Mouse (Mus musculus): ENCODE results near the gene Tshz2.

The Tshz2 gene

DNA sequence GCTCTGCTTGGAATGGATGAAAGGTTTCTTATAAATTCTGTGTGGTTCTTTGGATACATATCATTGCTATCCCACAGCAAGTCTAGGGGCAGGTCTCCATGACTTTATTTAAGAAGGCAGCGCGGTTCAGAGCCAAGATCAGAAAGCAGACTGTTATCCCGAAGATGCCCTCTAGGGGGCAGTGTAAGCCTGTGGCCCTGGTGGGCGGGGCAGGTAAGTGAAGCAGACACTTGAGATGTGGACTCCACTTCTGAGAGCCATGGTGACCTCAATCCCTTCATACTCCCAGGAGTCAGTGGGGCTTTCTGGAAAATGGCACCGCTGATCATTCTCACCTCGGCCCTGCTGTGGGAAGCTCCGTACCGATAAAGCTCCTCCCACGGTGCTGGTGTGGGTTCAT is 422.6 kb downstream of the Tshz2 start:
- peak in 1 of 2 experiments; percentile 5 for DNase-seq

DNA sequence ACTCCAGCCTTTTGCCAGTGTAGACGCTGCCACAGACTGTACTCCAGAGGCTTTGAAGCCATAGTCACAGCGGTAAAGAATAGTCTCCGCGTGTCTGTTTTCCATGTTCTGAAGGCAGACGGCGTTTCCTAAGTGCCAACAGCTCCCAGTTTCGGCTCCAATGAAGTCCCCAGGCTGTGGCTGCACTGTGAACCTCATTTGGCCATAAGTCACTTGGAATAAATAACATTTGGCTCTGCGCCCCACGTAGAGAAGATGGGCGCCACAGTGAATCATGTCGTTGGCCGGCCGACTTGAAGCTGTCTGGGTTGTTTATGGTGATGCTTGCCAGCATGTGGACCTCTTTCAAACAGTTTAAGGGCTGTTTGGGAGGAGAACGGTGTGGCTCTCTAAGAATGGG is 426.0 kb downstream of the Tshz2 start:
- no peak for DNase-seq

DNA sequence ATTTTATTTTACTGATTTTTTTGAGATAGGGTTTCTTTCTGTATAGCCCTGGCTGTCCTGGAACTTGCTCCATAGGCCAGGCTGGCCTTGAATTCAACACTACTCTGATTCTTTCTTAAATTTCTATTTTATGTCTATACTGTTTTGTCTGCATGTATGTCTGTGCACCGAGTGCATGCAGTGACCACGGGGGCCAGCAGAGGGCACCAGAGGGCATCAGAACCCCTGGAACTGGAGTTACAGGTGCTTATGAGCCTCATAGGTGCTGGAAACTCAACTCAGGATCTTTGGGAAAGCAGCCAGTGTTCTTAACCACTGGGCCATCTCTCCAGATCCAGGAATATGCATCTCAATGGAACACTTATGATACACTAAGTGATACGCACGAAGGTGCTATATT is 427.3 kb downstream of the Tshz2 start:
- DNase-seq: peak in 1 of 2 experiments; percentile 4

DNA sequence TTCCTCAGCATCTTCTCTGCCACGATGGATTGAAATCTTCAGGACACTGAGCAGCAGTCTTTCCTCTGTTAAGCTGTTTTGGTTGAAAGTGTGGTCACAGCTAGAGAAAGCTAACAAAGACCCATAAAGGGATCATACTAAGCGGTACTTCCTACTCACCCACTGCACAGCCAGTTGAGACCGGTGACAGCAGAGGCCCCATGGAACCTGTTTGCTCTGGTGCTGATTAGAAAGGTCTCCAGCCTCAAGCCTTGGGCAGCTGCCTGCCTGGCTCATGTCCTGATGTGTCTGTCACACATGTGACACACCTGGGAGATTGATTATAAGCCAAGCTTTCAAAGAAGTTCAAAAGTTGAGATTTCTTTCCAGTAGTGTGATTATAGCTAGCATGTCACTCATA is 429.6 kb downstream of the Tshz2 start:
- DNase-seq: no peak

DNA sequence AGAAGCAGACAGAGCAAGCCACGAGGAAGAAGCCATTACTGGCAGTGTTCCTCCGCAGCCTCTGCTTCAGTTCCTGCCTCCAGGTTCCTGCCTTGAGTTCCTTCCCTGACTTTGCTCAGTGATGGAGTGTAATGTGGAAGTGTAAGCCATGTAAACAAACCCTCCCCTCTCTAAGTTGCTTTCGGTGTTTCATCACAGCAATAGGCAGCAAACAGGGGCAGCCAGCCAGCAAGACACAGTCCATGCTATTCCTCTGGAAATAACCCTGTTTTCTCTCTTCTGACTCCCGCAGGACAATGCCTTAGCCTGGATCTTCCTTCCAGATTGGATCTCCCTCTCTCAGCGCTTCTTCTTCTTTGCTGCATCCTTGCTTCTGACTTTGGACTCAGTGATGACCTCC is 437.2 kb downstream of the Tshz2 start:
- DNase-seq: no peak

DNA sequence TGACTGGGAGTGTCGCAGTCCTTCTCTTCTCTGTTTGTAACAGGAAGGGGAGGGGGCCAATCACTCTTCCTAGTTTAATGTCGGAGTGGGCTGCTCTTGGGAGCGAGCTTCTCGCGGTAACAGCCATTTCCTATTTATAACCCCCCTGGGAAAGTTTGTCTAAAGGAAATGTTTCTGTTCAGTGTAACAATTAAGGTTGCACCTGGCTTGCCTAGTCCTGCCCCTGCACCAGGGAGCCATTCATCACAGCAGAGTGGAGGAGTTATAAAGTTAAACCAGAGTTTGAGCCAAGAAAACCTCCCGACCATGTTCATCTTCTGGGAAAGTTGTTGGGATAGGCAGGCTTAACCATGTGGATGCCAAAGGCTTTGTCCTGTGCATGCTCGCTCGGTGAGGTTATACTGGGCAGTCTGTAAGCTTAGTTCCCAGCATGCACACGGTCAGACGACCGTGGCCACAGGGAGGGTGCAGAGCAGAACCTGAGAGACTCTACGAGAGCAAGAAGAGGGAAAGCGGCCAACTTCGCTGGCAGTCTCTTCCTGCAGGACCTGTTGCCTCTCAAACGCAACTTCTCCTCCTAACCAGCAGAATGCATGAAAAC is 437.9 kb downstream of the Tshz2 start:
- DNase-seq: no peak

DNA sequence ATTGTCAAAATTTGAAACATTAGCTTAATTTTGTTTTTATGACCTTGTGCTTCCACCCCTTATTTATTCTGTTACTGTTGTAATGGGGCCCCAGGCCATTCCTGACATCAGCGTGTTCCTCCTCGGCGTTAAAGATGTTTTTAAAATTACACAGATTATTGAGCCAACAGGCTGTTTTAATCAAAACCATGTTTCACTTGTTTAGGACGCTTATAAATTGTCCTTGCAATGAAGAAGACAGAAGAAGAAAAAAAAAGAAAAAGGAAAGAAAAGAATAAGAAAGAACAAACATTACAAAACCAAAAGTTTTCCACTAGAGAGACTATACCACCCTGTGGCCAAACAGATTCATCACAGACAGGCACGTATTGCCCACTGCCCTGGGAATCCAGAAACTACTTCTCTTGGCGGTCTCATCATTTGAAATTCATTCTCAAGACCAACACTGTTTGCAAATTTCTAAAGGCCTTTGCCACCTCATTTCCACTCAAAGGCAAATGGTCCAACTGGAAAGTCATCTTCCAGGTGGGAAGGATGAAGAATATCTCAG is 444.2 kb downstream of the Tshz2 start:
- DNase-seq: no peak

DNA sequence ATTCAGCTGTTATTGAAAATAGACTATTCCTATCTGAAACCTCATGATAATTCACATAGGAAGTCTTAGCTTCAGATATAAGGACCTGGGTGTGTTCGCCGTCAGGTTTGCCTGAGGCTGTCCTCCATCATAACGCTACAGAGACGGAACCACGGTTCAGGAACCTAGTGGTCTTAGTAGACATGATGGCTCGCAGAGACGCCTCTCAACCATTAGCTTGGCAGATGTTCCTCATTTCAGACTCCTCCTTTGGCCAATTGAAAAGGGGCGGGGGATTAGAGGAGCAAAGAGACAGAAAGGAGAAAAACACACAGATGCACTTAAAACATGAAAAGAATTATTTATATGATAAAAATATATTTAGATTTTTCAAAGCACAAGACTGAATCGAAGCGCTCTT is 445.2 kb downstream of the Tshz2 start:
- no peak for DNase-seq

DNA sequence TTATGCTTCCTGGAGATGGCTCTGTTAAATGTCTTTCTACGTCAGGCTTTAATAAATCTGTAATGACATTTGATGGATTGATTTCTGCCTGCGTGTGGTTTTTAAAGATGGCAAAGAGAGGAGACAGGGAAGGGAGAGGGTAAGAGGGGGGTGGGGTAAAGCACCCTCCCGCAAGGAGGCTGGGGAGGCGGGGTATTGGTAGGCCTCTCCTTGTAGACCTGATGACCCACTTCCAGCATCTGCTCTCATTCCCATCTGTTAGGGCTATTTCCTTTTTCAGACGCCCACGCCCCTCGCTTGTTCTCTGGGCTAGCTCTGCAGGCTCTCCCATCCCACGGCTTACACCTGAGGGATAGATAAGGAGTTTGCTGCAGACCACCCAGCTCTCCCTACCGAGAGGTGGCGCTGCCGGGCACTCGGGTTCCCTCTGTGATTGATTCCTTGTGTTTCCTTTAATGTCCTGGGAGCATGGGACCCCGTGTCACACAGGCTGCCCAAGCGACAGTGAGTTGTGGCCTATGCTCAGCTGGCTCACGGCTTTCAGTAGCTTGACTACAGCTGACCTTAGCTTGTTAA is 445.7 kb downstream of the Tshz2 start:
- DNase-seq: no peak

DNA sequence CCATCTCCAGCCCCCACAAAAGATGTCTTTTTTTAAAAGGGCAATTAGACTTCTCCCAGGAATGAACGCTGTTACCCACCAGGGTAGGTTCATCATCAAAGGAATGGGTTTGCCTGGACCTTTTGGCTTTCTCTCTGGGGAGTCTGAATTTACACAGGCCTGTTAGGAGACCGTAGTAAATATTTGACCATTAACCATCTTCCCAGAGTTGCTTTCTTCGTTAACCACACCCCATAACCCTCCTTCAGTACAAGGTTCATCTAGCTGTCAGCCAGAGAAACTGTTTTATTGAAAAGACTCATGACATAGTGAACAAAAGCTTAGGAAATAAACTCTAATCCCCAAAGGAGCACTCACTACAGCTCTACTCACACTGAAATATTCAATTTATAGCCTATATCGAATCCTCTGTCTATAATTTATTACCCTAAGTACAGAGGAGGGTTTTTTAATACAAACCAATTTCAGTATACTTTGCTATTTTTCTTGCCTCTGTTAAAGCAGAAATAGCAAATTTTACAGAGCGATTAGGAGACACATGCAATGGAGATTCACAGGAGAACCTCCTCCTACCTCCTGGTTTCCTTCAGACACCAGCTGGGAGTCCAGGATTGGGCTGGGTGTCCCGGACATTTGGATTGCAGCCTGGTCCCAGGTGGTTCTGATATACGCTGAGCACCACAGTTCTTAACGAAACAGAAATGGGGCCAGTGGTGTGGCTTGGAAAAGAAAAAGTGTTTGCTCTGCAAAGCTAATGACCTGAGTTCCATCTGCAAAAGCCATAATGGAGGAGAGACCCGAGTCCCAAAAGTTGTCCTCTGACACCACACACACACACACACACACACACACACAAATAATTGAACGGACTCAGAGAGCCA is 459.0 kb downstream of the Tshz2 start:
- no peak for DNase-seq

DNA sequence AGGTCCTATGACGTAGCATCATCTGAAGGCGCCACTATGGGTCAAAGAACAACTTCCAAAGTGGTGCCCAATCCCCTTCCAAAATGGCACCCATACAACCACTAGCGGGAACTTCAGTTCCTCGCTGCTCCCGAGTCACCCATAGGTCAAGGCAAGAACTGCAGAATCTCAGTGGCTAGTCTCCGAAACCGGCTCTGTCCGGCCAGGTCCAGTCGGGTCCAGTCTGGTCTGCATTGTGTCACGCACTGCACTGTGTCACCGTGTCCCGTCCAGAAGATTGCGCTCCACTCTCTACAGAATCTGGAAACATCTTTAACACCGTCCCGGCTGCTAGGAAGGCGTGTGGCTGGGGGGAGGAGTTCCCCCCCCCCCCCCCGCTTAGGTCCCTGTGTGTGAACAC is 461.4 kb downstream of the Tshz2 start:
- no peak for DNase-seq

DNA sequence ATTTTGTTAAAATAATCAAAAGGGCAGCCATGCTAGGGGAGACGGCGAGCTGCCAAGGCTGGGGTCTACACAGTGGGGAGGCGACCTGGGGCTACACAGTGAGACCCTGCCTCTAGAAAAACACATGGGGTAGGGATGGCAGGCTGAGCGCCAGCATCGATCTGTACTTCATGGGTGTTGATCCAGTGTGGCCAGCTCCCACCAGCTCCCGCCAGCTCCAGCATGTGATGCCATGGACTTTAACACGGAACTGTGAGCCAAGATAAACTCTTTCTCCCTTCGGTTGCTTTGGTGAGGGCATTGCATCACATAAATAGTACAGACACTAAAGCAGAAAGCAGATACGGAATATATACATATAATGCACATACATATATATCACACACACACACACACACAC is 462.1 kb downstream of the Tshz2 start:
- DNase-seq: no peak

DNA sequence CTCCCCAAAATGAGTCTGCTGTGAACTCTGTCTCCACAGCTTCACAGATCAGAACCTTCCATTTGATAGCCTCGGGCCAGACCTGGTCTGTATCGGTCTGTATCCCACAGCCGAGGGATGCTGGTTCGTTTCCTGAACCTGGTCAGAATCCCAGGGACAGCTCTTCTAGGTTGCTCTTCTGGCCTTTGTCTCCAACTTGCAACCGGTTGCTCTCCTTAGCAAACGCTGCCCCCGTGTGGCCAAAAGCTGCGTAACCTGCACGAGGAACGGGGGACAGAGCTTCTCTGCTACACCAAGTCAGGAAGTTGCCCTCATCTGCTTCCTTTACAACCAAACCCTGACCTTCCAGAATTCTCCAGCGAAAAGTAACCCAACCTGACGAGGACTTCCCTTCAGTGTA is 468.3 kb downstream of the Tshz2 start:
- DNase-seq: peak; percentile 70 to 80

DNA sequence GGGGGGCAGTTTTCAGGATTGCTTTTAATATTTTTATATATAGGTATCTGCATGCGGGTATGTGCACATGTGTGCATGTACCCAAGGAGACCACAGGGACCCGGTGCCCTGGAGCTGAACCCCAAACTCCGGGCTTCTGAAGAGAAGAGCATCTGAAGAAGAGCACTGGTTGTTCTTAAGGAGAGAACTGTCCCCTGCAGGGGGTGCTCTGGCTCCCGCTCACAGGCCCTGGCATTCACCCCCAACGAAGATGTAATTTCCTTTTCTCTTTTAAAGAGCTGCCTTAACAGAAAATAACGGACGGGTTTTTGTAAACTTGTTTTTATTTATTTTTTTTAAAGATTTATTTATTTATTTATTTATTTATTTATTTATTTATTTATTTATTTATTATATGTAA is 469.1 kb downstream of the Tshz2 start:
- DNase-seq: no peak

DNA sequence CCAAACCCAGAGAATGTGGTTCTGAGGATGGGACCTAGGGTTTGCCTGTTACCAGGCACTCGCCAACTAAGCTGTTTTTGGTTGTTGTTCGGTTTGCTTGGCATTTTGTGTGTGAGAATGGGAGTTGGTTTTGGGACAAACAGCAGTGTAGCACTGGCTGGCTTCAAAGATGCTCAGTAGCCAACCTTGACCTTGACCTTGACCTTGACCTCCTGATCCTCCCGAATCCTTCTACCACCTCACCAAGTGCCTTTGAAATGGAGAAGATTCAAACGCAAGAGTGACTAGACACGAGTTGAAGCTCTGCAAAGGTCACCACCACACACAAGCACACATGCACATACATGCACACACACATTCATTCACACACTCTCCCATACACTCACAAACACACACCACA is 470.5 kb downstream of the Tshz2 start:
- no peak for DNase-seq

DNA sequence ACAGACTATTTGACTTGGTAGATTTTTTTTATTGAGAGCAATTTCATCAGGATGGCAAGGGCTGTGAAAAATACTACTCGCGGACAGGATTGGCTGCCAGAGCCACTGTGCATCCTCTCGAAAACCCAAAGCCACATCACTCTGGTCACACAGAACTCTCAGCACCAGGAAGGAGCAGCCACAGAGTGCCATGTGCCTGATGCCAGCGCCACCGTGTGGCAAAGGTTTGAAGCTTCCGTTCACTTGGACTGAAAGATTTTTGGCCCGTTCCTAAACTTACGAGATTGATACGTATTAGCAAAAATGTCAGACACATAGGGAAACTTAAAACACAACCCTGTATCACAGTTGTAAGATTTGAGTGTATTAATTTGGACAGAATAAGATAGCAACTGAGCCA is 471.0 kb downstream of the Tshz2 start:
- peak; percentile 14 to 22 for DNase-seq

DNA sequence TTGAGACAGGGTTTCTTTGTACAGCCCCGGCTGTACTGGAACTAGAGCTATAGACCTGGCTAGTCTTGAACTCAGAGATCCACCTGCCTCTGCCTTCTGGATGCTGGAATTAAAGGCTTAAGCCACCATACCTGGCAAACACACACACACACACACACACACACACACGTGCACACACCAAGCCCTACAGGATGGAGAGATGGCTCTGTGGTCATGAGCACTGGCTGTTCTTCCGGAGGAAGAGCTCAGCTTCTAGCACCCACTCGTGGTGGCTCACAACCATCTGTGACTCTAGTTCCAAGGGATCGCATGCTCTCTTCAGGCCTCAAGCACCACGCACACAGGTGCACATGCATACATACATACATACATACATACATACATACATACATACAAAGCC is 471.6 kb downstream of the Tshz2 start:
- DNase-seq: no peak

DNA sequence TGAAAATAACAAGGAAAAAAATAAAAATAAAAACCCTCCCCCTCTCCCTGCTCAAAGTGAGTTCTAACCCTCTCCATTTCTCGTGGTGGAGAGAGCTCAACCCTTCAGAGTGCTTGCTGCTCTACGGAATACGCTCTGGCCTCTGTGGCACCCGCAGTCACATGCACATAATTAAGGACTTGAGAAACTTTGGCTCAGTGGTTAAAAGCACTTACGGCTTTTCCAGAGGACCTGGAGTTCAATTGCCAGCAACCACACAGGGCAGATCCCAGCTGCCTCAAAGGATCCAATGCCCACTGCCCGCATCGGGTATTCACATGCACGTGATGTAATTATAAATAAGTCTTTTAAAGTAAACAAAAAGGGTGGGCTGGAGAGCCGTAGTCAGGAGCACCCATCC is 473.2 kb downstream of the Tshz2 start:
- DNase-seq: no peak

DNA sequence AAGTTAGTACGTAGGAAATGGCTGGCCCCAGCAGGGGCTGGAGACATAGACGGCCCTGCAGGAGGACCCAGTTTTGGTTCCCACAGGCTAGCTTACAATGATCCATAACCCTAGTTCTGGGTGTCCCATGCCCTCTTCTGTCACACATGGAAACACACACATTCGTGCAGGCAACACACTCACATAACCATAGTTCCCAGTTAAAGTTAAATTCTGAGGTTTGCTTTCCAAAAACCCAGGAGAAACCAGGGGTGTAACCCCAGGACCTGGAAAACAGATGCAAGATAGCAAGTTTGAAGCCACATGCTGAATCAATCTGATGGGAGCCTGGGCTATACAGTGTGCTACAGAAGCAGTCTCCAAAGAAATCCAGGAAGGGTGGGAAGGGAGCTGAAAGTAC is 475.0 kb downstream of the Tshz2 start:
- DNase-seq: no peak

DNA sequence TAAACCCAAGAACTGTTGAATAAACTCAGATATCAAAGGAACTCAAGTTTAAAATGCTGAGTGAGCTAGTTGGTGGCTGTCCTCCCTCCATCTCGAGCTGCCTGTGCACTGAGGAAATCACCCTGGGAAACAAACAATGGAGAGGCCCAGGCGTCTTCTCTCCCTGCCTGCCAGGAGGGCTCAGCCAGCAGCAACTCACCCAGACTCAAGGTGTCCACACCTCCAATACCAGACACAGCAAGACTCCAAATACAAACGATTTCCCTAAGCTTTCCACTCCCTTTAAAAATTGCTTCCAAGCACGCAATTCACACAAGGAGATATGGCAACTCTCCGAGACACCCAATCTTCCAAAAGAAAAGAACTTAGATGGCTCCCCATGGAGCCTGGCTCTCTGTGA is 476.7 kb downstream of the Tshz2 start:
- no peak for DNase-seq

DNA sequence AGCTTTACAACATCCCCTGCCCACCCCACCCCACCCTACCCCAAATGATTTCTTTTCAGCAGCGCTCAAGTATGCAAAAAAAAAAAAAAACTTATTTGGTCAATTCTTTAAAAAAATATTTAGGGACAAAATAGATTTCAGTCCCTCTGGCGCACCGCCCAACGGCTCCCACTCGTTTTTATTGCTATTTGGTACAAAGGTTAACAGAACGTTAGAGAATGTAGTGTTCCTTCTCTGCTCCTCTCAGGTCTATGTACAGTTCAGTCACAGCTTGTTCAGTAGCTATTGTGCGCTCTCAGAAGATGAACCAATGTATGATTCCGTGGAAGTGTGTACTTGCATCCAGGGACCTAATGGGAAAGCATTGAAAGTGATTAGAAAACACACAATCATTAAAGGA is 477.5 kb downstream of the Tshz2 start:
- no peak for DNase-seq

DNA sequence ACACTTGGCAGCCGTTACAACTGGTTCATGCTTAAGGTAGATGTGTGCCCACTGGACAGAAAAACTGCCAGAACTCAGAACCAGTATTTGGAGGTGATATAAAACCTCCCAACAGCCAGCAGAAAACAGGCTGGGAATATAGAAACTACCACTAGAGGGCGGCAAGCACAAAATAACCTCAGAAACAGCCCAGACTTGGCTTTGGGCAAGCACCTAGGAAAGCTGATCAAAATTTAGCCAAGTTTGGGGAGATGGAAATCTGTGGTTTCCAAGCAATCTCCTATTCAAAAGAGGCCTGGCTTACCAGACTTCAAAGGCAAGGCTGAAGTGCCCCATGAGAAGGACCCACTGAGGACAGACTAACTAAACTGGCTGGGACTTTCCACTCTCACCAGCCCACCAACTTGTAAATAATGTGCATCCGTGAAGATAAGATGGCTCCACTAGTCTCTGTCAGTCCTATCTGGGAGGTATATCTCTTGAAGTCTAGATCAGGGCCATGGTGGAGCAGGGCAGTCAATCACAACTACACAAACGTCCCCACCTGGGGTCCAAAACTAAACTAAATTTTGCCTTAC is 484.0 kb downstream of the Tshz2 start:
- DNase-seq: peak; percentile 39 to 55

DNA sequence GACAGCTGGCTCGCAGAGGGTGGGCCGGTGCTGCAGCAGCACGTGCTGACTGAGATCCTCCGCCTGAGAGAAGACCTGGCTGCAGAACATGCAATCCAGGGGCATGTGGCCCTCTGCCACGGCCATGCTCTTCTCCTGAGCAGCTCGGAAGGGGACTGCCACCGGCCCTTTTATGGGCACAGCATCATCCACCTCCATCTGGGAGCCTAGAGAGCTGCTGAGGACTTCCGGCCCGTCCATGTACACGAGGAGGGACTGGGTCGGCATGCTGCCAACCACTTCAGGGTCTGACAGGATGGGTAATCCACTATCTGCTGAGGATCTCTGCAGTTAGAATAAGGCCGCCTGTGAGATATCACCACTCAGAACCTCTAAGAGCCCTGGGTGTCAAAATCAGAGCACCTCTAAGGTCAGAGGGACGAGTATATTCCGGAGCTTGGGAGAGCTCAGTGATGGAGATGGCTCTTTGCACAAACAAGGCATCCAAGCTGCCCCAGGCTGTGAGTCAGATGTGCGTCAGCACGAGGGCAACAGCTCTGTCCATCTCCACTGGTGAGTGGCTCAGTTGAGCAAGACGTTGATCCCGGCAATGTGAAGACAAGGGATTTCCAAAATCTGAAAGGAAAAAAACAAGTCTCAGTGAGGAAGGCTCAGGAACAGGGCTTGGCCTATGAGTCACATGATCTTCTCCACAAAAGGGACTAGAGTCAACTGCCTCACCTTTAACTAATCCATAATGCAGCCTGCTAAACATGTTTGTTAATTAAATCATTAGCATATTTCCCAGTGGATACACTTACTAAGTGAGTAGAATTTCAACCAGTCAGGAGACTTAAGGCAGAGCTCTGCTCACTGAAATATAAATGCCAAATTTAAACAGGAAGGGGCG is 487.6 kb downstream of the Tshz2 start:
- DNase-seq: no peak

Measured in cerebellum, adult 18-20 months (tissue).